In the genomic region with DNA sequence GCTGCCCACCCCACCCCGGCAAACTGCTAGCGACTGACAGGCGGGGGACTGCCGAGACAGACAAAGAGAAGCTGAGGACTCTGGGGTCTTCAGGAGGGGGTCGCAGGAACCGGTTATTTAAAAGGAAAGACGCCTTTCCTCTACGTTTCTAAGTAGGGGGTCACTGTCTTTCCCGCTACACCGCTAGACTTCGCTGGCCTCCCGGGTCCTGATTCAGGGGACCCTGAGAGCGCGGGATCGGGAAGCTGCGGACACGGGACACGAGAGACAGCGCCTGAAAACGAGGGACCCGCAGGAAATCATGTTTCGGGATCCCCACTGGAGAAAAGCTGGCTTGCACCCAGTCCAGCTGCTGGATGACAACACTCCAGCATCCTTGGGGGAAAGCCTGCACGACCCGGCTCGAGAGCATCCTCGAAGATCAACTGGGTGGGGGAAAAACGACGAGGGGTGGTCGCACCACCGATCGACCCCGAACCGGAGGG, we compare ENCODE assay signal across 10 mouse cellular contexts. TPM values are rescaled to one million over a fixed set of nuclear protein-coding genes. Genes with fewer than 3 reads are reported as not detected.
A peak's percentile ranks its signal among the peaks of the same experiment; 100 is the strongest.
DNase-seq lines count a peak whose midpoint lies in the region; ATAC-seq and TF ChIP-seq lines count a peak whose summit lies in the region.
"Had no signal": no experiment of that assay in that cellular context is flagged by ENCODE, and none has a peak within 500 bp of the region (broad histone marks: within the 10 kb centered on the region; RNA-seq: fewer than 3 reads in every experiment).

No protein-coding gene starts in this region.

- no peaks in the 10 kb centered on the region for H3K4me1 ChIP-seq in ES-Bruce4 (ENCODE audit: control insufficient read depth, insufficient read depth, low read length)
- peaks cover 24% of the 10 kb centered on the region for H3K4me1 ChIP-seq in limb, embryonic 12.5 days (replicated peaks)

- DNase-seq in gastrocnemius, adult 2 months, result peak; percentile 24
- no peak for DNase-seq in gastrocnemius, adult 8-10 months (ENCODE audit: low spot score in 2 of 2)
- DNase-seq in forelimb bud, embryonic 11.5 days (ENCODE audit: low read depth, low spot score), result peak; percentile 60
- DNase-seq in retina, postnatal 1 day, result peak; percentile 71
- no peak for DNase-seq in right cerebral cortex, postnatal 14 days

- H3K4me3 ChIP-seq in gastrocnemius, adult 2 months, result peak overlapping the region; percentile 66
- H3K4me3 ChIP-seq in ES-Bruce4 (ENCODE audit: low read depth, low read length), result peak overlapping the region; percentile 80
- H3K4me3 ChIP-seq in limb, embryonic 12.5 days (replicated peaks), result peak overlapping the region; percentile 95

- H3K9me3 ChIP-seq in ES-Bruce4 (replicated peaks; ENCODE audit: control insufficient read depth, insufficient read depth, low read length, poor library complexity, severe bottlenecking), result no peaks in the 10 kb centered on the region
- H3K9me3 ChIP-seq in limb, embryonic 12.5 days, result no peaks in the 10 kb centered on the region

- ATAC-seq in limb, embryonic 12.5 days (ENCODE audit: insufficient number of reproducible peaks, insufficient read depth, low FRiP score, low TSS enrichment, low read depth), result peak; percentile 16; the same call in 1 of the 2 replicates
- ATAC-seq in cerebellum, adult (ENCODE audit: insufficient number of reproducible peaks, low FRiP score, low TSS enrichment), result no peak

- H3K36me3 ChIP-seq in ES-Bruce4 (ENCODE audit: control insufficient read depth, insufficient read depth, low read length, poor library complexity, severe bottlenecking), result peaks cover 13% of the 10 kb centered on the region
- no peaks in the 10 kb centered on the region for H3K36me3 ChIP-seq in limb, embryonic 12.5 days

- no peak for TF ChIP-seq EP300 in ES-Bruce4 (IDR thresholded peaks at IDR 0.05; ENCODE audit: insufficient read depth, low read depth, low read length)

- WGBS in limb, embryonic 12.5 days, result under 1% methylated on average over 33 of the region's 33 CpGs

- intact Hi-C loops in gastrocnemius, adult 2 months (cut with DNase I), result no loop called here

- peak overlapping the region; percentile 97 for H3K4me2 ChIP-seq in limb, embryonic 12.5 days

- no peaks in the 10 kb centered on the region for H3K27me3 ChIP-seq in ES-Bruce4 (ENCODE audit: control insufficient read depth, insufficient read depth, low read length, poor library complexity, severe bottlenecking)
- no peaks in the 10 kb centered on the region for H3K27me3 ChIP-seq in limb, embryonic 12.5 days

- H3K27ac ChIP-seq in gastrocnemius, adult 2 months, result no peak overlapping the region
- peak overlapping the region; percentile 90 for H3K27ac ChIP-seq in ES-Bruce4 (ENCODE audit: insufficient read depth, low read length)
- peak overlapping the region; percentile 100 for H3K27ac ChIP-seq in limb, embryonic 12.5 days

- peak overlapping the region; percentile 98 for H3K9ac ChIP-seq in ES-Bruce4 (ENCODE audit: low read depth, poor library complexity, severe bottlenecking)
- peak overlapping the region; percentile 88 for H3K9ac ChIP-seq in limb, embryonic 12.5 days (replicated peaks)

- TF ChIP-seq POLR2A in ES-Bruce4 (IDR thresholded peaks at IDR 0.05; ENCODE audit: insufficient read depth, low read length), result no peak

- no peak for TF ChIP-seq CTCF in gastrocnemius, adult 2 months (IDR thresholded peaks at IDR 0.05)
- no peak for TF ChIP-seq CTCF in ES-Bruce4 (IDR thresholded peaks at IDR 0.05; ENCODE audit: low read depth, low read length)

RNA-seq across cellular contexts. Expression of a gene that starts 0.7 kb away (rescaled TPM):
- not detected for total RNA-seq in gastrocnemius, adult 2 months (2021)
- not detected for total RNA-seq in gastrocnemius, adult 8-10 months (2022)
- 379 and 392 TPM in 2 replicates for polyA plus RNA-seq in ES-Bruce4 (2011; ENCODE audit: insufficient read depth, insufficient read length, low read depth, missing spikeins)
- polyA plus RNA-seq in limb, embryonic 12.5 days (2016; fragmentation: Nextera tagmentation; extraction: Ambion mirVana), result 110 and 122 TPM in 2 replicates
- total RNA-seq: hematopoietic stem cell, adult 5-6 weeks had no signal

RNA-seq across cellular contexts. Expression of a gene that starts 17.9 kb away (rescaled TPM):
- not detected for total RNA-seq in gastrocnemius, adult 2 months (2021)
- not detected for total RNA-seq in gastrocnemius, adult 8-10 months (2022)
- polyA plus RNA-seq in ES-Bruce4 (2011; ENCODE audit: insufficient read depth, insufficient read length, low read depth, missing spikeins), result not detected in 2 replicates
- not detected in 2 replicates for polyA plus RNA-seq in limb, embryonic 12.5 days (2016; fragmentation: Nextera tagmentation; extraction: Ambion mirVana)
- total RNA-seq: hematopoietic stem cell, adult 5-6 weeks had no signal
- polyA plus RNA-seq: Patski had no signal

RNA-seq across cellular contexts. Expression of a gene that starts 28.3 kb away (rescaled TPM):
- total RNA-seq in gastrocnemius, adult 2 months (2021), result 10 to 100 TPM; 31.6 to 34.6 TPM
- total RNA-seq in gastrocnemius, adult 8-10 months (2022), result 10 to 100 TPM; 30.5 to 36.9 (median 31.6) TPM
- polyA plus RNA-seq in ES-Bruce4 (2011; ENCODE audit: insufficient read depth, insufficient read length, low read depth, missing spikeins), result 56.1 and 62.1 TPM in 2 replicates
- polyA plus RNA-seq in limb, embryonic 12.5 days (2016; fragmentation: Nextera tagmentation; extraction: Ambion mirVana), result 89.8 and 103 TPM in 2 replicates

RNA-seq across cellular contexts. Expression of a gene that starts 58.8 kb away (rescaled TPM):
- total RNA-seq in gastrocnemius, adult 2 months (2021), result 10 to 100 TPM; 14.4 to 18.2 TPM
- 10 to 100 TPM; 15.0 to 17.9 (median 16.3) TPM for total RNA-seq in gastrocnemius, adult 8-10 months (2022)
- 85.7 and 86.6 TPM in 2 replicates for polyA plus RNA-seq in ES-Bruce4 (2011; ENCODE audit: insufficient read depth, insufficient read length, low read depth, missing spikeins)
- 46.0 and 50.9 TPM in 2 replicates for polyA plus RNA-seq in limb, embryonic 12.5 days (2016; fragmentation: Nextera tagmentation; extraction: Ambion mirVana)

Comparison
In these comparisons a context has a peak if more than half of its experiments do, and no peak if none do; other contexts are left out.
1. DNase-seq: peak in gastrocnemius, adult 2 months (single experiment), forelimb bud, embryonic 11.5 days (single experiment) and retina, postnatal 1 day (single experiment); none in gastrocnemius, adult 8-10 months (0 of 2) and right cerebral cortex, postnatal 14 days (single experiment).
2. Peak in every context shown above with its lines, with median percentiles within 50 percentile points of each other: H3K4me3 ChIP-seq.